Mouse (Mus musculus) MN1 (cell line): ENCODE measurements around the gene Ppp4r2.

Source experiments
- DNase-seq: peaks from one replicate; pipeline ENCODE4 v3.0.0-alpha.2; 2016; ENCODE audit warnings: low spot score

Ppp4r2 gene

DNA sequence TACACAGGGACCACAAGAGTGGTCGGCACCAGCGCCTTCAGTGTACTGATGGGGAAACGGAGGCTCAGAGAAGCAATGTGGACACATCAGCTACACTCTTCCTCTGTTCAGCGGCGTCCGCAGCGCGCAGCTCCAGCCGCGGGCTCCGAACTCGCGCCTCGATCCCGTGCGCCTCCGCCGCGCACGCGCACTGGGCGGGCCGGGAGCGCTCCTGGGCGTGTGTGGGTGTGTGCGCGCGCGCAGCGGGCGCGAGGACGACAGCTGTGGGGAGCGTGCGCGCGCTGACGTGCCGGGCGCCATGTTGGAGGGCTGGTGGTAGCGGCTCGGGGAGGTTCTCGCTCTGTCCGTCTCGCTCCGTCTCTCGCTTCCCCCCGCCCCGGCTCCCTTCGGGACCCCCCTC, at the start of gene Ppp4r2:
TSS of gene Ppp4r2 (plus strand) at position 268 of the 400 bp plus-strand sequence.
- DNase-seq = peak; percentile 92

DNA sequence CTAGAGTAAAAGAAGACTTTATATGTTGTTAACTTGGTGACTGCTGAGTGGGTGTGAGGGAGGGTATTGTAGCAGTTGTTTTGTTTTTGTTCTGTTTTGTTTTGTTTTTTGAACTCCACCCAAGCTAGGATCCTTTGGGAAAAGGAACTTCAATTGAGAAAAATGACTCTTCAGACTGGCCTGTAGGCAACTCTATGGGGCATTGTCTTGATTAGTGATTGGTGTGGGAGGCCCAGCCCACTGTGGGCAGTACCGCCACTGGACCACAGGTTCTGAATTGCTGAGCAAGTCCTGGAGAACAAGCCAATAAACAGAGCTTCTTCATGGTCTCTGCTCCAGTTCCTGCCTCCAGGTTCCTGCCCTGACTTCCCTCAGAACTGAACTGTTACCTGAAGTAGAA, 45.7 kb upstream of the Ppp4r2 start:
- DNase-seq = no peak

DNA sequence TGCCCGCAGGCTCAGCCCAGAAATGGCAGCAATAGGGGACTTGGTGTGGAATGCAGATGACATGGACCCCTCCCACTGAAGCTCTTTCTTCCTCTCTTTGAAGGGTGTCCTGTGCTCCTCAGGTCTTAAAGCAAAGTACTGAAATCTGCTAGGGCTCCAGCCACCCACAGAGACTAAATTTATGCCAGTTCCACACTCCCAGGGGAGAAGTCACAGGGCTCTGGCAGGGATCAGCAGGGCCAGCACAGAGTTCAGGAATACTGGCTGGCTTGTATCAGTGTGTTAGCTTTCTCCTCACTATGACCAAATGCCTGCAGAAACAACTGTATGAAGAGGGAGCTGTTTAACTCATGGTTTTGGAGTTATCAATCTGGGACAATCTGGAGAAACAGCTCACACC, 44.3 kb upstream of the Ppp4r2 start:
- no peak for DNase-seq

DNA sequence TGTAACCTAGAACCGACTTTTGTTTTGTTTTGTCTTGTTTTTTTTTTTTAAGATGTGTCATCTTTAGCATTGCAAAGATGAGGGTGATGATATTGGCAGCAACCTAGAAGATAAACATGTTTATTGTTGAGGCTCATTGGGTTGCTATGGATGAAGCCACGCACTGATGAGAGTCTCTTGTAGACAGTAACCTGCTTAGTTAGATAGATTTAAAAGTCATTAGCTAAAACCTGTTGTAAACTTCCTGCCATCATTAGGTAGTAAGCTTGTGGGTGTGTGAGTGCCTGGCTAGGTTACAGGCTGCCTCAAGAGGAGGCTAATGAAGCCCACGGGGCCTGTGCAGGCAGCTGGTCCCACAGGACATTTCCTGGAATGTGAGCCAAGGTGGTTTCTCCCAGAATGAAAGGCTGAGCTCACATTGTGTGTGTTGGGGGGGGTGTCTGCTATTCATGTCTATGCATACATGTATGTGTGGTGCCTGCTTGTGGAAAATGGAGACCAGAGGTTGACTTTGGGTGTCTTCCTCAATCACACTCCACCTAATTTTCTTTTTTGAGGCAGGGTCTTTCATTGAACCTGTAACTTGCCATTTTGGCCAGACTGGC, 41.3 kb upstream of the Ppp4r2 start:
- DNase-seq = no peak

DNA sequence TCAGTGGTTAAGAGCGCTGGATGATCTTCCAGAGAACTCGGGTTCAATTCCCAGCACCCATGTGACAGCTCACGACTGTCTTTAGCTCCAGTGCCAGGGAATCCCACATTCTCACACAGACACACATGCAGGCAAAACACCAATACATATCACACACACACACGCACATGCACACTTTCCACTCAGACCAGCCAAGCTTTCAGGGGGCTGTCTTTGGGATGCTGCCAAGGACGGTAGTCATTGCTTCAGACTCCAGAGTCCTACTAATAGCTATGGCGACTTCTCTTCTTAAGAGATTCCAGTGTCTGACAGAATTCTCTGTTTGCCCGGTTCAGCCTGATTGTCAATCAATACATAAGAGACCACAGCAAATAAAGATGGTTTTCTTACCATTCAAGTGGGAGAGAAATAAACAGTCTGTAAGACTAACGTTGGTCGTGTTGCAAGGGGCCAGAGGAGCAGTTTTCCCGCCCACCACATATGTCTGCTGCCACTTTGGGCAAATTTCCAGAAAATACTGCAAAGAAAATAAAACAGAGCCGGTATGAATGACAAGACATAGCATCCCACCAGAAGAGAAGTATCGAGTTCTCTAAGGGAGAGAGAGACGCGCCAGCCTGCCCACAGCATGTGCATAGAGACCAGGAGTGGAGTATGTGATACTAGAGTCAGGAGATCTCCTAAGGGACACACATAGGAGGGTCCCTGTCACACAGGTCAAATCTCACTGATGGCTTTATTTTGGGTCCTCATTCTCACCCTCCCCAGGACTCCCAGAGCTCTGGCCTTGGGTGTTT, 40.3 kb upstream of the Ppp4r2 start:
- DNase-seq = no peak

DNA sequence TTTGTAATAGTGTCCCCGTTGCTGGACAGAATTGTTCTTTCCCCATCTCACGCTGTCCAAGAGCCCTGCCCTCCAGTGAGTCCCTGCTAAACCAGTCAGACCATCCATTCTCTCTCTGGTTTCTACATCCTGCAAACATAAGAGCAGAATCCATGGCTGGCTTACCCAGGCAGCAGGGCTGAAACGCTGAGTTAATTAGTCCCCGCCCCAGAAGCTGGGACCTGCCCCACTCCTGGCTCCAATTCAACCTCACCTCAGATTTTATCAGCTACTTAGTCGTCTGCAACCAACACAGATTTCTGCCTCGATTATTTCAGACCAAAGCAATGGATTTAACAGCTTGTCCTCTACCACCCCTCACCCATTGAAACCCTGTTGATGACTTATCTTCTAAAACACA, 37.6 kb upstream of the Ppp4r2 start:
- no peak for DNase-seq

DNA sequence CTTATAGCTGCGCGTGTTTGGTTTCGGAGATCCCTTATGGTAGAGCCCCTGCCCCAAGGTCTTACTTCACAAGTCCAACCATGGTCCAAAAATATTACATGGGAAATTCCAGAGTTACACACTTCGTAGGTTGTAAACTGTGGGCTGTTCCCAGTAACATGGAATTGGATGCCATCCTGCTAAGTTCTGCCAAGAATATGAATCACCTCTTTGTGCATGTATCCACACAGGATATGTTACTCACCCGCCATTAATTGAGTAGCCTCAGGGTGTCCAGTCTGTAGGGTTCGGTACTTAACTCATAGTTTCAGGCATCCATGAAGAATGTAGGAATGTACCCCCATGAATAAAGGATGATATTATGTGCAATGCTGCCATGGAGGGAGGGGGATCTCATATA, 34.1 kb upstream of the Ppp4r2 start:
- DNase-seq = no peak

DNA sequence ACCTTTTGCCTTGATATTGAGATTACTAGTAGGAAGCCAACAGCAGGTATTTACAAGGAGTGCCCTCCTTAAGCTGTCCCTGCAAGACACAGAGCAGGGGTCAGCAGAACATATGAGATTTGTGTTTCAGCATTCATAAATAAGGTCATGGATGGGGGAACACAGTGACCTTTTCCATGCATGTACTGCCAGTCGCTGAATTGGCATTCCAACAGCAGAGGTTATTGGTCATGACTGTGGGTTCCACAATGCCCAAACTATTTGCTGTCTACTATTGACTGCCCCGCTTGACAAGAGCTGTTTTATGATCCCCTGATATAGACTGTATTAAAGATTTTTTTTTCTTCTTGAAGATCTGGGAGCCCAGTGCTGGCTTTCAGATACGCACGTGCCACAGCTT, 33.7 kb upstream of the Ppp4r2 start:
- no peak for DNase-seq

DNA sequence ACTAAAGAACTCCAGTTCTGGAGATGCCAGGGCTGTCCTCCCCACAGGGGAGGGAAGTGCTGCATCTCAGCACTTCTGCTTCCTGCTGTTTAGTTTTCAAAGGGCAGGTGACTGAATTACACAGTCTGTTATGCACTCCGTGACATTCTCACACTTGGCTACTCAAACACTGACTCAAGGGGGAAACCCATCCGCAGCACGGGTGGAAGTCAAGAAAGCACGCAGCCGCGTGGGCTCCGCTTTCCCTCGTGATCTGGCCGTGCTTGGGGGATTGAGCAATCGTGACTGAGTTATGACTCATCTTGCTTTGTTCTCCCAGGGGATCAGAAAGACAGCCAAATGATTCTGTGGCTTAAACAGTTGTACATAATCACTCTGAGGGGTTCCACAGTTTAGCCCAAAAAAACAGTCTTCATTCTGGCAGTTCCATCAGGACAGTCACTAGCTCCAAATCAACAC, 32.9 kb upstream of the Ppp4r2 start:
- peak; percentile 44 for DNase-seq

DNA sequence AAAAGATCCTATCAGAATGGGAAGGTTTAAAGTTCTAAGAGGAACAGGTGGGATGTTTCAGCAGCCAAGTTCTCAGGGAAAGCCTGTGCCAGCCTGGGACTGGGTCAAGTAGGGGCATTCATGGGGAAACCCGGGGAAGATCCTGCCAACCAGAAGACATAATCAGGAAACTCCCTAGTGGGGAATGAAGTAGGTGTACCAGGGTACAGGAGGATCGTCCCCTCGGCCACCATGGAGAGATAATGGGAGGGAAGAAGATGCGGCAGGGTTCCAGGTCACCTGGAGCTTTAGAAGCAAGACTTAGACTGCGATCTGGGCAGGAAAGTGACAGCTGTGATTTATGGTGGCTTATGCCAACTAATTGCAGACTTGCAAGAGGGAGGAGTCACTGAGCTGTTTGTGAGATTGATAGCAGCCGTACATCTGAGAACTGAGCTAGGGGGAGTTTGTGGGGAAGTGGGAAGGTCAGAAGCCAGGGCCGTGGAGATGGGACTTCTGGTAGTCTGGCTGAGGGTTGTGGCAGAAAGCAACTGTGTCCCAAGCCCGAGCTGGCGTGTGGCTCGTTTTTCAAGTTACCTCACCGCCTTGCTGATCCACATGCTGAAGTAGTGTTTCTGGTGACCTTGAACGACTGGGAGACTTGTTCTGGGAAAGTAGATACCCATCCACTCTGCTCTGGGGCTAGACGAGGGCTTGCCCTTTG, 30.9 kb upstream of the Ppp4r2 start:
- DNase-seq = no peak

DNA sequence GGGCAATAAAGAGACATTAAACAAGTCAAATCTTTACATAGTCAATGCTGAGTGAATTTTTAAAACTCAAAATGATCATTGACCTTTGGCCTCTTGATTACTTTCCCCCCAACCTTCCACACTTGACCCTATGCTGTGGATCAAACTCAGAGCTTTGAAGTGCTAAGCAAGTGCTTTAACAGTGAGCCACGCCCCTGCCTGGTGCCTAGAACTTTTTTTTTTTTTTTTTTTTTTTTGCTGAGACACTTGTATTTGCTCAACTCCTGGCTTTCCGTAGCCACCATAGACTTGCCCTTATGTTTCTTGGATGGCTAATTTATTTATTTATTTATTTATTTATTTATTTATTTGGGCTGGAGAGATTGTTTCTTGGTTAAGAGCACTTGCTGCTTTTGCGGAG, 30.2 kb upstream of the Ppp4r2 start:
- DNase-seq = no peak

DNA sequence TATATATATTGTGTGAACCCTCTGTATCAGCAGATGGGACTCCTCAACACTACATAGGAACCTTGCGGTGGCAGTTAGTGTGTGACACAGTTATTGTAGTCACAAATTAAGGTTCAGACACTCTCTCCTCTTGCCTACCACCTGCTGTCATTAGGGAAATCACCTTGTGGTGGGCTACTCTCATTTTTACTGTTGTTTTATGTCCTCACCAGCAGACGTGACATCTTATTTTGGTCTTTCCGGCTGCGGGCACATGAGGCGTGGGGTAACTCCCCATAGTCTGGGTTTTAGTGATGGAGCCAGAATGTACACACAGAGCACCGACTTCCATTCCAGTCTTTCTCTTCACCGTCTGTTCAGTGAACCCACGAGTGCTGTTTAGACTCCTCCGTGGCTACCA, 26.2 kb upstream of the Ppp4r2 start:
- no peak for DNase-seq

DNA sequence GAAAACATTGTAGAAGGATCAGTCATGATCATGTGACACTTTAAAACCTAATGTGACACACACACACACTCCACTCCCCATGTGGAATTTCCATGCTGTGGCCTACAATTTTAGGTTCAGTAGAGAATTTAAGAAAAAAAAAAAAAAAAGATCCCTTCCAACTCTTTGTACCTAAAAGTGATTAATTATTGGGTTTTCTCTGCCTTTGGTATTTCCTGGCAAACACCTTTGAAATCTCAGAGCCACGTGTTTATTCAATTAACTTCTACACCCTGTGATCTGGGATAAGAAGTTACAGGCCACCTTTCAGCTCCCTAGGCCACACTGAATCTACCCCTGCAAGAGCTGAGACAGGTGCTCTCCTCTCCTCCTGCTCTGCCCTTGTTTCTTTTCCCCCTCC, 25.7 kb upstream of the Ppp4r2 start:
- no peak for DNase-seq

DNA sequence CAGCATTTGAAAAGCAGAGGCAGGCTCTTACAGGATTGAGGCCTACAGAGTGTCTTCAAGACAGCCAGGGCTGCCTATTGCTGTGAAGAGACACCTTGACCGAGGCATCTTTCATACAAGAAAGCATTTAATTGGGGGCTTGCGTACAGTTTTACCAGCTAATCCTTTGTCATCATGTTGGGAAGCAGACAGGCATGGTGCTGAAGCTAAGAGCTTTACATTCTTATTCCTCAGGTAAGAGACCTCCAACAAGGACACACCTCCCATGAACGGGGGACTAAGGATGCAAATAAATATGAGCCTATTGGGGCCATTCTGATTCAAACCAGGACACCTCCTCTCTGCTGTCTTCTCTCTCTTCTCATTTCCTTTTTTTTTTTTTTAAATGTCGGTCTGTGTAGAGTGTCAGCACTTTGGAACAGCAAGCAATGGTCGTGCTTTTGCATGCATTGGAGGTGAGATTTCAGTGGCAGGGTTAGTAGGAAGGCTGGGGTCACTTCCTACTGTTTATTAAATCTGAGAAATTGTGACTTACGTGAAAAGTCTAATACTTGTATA, 25.1 kb upstream of the Ppp4r2 start:
- no peak for DNase-seq

DNA sequence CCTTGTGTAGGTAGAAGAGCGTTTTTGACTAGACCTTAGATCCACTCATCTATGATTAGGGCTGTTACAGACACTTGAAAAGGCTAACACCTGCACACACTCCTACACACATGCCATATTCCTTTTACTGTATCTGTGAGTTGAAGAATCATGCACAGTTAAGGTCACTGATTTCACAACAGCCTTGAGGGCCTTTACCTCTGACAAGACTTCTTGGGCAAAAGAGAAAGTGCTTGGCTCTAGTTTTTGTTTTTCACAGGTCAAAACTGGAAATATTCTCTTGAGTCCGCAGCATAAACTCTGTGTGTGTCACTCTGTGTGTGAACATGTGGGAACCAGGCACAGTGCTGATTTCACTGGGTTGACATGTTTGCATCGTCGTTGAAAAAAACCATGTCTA, 23.3 kb upstream of the Ppp4r2 start:
- no peak for DNase-seq

DNA sequence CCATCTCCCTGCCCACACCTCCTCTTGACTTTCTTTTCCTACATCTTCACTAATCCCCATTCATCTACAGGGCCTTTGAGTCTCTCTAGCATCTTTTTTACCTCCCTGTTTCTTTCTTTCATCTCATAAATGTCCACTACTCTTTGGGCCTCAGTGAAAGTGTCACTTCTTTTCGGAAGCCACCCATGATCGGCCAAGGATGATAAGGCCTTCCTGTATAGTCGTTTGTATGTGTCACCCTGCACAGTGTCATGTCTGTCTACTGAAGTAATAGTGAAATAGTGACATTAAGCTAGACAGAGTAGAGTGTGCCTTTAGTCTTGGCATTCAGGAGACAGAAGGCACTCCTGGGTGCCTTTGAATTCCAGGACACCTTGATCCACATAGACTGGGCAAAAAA, 21.7 kb upstream of the Ppp4r2 start:
- no peak for DNase-seq

DNA sequence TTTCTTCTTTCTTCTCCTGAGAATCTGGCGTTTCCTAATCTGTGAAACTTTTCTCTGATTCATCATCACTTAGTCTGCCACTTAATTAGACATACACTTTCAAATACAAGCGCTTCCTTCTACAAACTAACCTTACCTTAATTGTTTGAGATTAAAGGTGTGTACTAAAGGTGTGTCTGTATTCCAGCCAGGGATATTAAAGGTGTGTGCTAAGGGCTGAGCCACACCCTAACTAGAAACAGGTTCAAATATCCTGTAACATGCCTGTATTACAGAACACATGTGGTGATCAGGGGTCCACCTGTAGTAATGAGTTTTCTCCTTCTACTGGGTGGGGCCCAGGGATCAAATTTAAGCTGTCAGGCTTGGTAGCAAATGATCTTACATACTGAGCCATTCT, 12.1 kb upstream of the Ppp4r2 start:
- no peak for DNase-seq

DNA sequence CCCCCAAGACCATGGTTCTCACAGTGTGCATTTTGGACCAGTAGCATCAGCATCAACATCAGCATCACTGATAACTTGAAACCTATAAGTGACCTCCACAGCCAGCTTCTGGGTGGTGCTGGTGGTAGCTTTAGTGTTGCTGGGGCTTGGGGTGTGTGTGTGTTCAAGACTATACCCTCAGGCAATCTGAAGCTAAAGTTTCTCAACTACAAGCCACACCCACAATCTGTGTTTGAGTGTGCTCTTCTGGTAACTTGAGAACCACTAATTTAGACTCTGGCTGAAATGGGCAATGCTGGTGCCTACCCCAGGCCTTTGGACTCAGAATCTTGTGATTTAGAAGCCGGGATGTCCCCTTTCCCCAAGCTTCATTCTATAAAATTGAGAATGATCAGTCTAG, 10.1 kb upstream of the Ppp4r2 start:
- no peak for DNase-seq

DNA sequence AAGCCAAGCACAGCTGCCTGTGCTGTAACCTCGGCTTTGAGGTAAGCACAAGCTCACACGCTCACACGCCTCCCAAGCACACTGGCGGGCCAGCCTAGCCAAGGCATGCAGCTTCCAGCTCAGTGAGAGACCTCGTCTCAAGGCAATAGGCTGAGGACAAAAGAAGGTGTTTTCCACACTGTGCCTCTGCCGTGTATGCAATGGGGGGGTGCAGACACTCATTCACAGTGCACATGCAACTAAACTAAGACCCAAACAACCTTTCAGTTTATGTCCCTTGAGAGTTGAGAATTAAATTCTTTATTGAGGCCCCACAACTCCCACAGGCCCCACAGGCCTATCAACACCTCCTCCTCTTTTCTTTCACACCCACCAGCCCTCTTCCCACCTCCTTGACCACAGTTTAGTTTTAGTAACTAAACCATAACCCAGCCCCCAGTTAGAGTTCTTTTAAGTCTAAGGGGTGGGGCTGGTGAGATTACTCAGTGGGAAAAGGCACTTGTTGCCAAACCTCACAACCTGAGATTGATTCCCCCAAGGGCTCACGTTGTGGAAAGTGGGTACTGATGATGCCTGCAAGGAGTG, 8.9 kb upstream of the Ppp4r2 start:
- no peak for DNase-seq

DNA sequence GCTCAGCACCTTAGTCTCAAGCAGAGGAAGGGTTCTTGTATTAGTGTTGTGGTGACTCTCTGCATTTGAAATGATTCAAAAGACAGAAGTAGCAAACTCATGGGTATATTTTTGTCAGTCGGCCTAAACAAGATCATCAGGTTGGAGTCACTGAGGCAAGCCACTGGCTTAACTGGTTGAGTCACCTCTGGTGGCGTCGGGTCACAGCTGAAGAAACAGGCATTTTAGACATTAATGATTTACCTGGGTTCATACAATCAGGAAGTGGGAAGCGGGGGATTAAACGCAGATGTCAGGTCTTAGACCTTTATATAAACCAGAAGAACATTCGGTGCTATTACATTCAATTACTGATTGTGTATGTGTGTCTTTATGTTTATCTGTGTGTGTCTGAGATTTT, 7.4 kb upstream of the Ppp4r2 start:
- DNase-seq = no peak

DNA sequence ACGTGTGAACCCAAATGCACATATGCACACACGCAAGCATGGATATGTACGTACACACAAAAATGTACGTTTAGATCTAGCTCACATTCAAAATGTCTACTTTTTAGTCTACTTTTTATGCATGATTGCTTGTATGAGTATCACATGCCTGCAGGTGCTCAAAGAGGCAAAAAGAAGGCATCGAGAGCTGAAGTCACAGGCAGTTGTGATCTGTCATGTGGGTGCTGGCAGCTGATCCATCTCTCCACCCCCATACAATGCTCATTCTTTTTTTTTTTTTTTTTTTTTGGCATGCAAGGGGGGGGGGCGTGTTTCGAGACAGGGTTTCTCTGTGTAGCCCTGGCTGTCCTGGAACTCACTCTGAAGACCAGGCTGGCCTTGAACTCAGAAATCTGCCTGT, 4.9 kb upstream of the Ppp4r2 start:
- DNase-seq = no peak

DNA sequence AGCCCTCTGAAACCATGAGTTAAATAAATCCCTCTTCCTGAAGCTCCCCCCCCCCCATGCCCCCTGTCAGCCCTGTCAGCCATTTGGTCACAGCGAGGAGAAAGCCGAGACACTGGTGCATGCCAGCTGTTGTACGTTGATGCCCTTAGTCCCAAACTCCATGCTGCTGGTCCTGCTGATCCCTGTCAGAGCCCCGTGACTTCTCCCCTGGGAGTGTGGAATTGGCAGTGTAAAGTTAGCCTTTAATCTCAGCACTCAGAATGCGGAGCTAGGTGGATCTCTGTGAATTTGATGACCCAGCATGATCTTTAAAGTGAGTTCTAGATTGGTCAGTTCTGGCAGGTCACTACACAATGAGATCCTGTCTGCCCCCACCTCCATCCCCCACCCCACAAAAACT, 3.7 kb upstream of the Ppp4r2 start:
- no peak for DNase-seq

DNA sequence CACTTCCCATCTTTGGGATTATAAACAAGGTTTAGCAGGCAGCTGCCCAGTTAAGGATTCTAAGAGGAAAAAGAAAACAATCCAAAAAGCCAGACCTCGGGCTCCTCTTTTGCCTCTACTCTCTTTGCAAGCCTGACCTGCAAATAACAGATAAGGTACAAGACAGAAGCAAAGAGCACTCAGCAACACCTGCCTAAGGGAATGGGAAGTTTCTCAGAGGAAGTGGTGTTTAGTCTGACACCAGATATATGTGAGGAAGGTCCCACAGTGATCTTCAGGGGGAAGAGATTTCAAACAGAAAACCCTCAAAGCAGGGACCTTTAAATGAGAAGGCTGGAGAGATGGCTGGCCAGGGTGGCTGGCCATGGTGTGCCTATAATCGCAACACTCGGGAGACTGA, 2.2 kb upstream of the Ppp4r2 start:
- DNase-seq = no peak
